Mouse (Mus musculus) forebrain, embryonic 16.5 days (tissue): ENCODE results near the gene Tifab. TPM values are rescaled to one million over a fixed set of nuclear protein-coding genes. Genes with fewer than 3 reads are reported as not detected.

ENCODE experiments used
- ATAC-seq: fragments of 200-750 bp; cut with Nextera tagmentation; 2 replicates; pipeline ENCODE4 v1.8.0; 2017; ENCODE audit warnings: mild to moderate bottlenecking, moderate library complexity
- H3K27ac ChIP-seq: fragments of 300-500 bp; sonication (generic); 2 replicates; pipeline ENCODE4 v1.5.1; 2014; ENCODE audit warnings: low read length, control low read depth
- H3K27me3 ChIP-seq: fragments of 300-500 bp; sonication (generic); replicated peaks from 2 replicates; pipeline ENCODE4 v1.6.1; 2014; ENCODE audit warnings: low read length; ENCODE audit not compliant: control insufficient read depth, insufficient read depth
- H3K36me3 ChIP-seq: fragments of 300-500 bp; sonication (generic); 2 replicates; pipeline ENCODE4 v1.6.1; 2014; ENCODE audit not compliant: control insufficient read depth, insufficient read depth
- H3K4me1 ChIP-seq: fragments of 300-500 bp; sonication (generic); replicated peaks from 2 replicates; pipeline ENCODE4 v1.6.1; 2014; ENCODE audit warnings: low read length; ENCODE audit not compliant: control insufficient read depth, insufficient read depth
- H3K4me2 ChIP-seq: fragments of 300-500 bp; sonication (generic); 2 replicates; pipeline ENCODE4 v1.6.1; 2014; ENCODE audit warnings: mild to moderate bottlenecking, low read length, control low read depth
- H3K4me3 ChIP-seq: fragments of 300-500 bp; sonication (generic); replicated peaks from 2 replicates; pipeline ENCODE4 v1.5.1; 2014; ENCODE audit warnings: mild to moderate bottlenecking, low read length, control low read depth
- H3K9ac ChIP-seq: fragments of 300-500 bp; sonication (generic); replicated peaks from 2 replicates; pipeline ENCODE4 v1.6.1; 2014; ENCODE audit warnings: low read depth, low read length, control low read depth
- H3K9me3 ChIP-seq: fragments of 300-500 bp; sonication (generic); 2 replicates; pipeline ENCODE4 v1.6.1; 2016; ENCODE audit warnings: low read length; ENCODE audit not compliant: control insufficient read depth
- WGBS: fragments of 180-500 bp; shearing (Covaris S2); extraction: QIAGEN DNeasy Blood & Tissue Kit; methylation state at CpG from one replicate; pipeline ENCODE4 v1.1.7; 2014; 5-methylcytosine and 5-hydroxymethylcytosine counted together
- polyA plus RNA-seq: library from polyadenylated mRNA; unstranded; fragments of >200 nt; fragmentation: Nextera tagmentation; extraction: Ambion mirVana; gene quantifications from 2 replicates; pipeline ENCODE4 v1.2.1, GENCODE M21; 2015

Gene Tifab
- polyA plus RNA-seq: 0.91 and 1.2 TPM in 2 replicates

- Histone ChIP-seq H3K27ac (no peak within 1 kb of the TSS), H3K9me3 (no peaks in the 10 kb centered on the region), H3K4me2 (no peak within 1 kb of the TSS), H3K9ac (no peak within 1 kb of the TSS), H3K27me3 (no peaks in the 10 kb centered on the region), H3K36me3 (no peaks in the 10 kb centered on the region), H3K4me1 (no peaks in the 10 kb centered on the region), H3K4me3 (no peak within 1 kb of the TSS)
- WGBS: 91% methylated on average over 16 of the region's 16 CpGs
- ATAC-seq: no peak
These were observed at the start of gene Tifab for GRCm38 (mm10) chr13:56178416-56179035. Gene Tifab (minus strand): TSS chr13:56178885.

GRCm38 (mm10) chr13:56226175-56226954, 47.7 kb upstream of the Tifab start:
- Histone ChIP-seq H3K27me3 (peaks cover 10% of the 10 kb centered on the region; the same call in 1 of the 2 replicates), H3K4me3 (no peak overlapping the region), H3K9ac (no peak overlapping the region), H3K9me3 (no peaks in the 10 kb centered on the region), H3K4me1 (peaks cover 19% of the 10 kb centered on the region), H3K36me3 (no peaks in the 10 kb centered on the region), H3K4me2 (no peak overlapping the region), H3K27ac (no peak overlapping the region)
- peak; percentile 22; the same call in 1 of the 2 replicates for ATAC-seq
- 8% methylated on average over 10 of the region's 10 CpGs for WGBS

- H3K9ac ChIP-seq: no peak overlapping the region
- no peak overlapping the region for H3K4me2 ChIP-seq
- H3K36me3 ChIP-seq: no peaks in the 10 kb centered on the region
- no peak for ATAC-seq
- no peaks in the 10 kb centered on the region for H3K9me3 ChIP-seq
- peaks cover 22% of the 10 kb centered on the region for H3K4me1 ChIP-seq
- no peak overlapping the region for H3K4me3 ChIP-seq
- 14% methylated on average over 21 of the region's 21 CpGs for WGBS
- H3K27me3 ChIP-seq: 0 out of 2 replicates have a peak, but pooled peaks cover 7% of the 10 kb centered on the region
- H3K27ac ChIP-seq: no peak overlapping the region
These were observed 44.9 kb upstream of the Tifab start for GRCm38 (mm10) chr13:56223625-56224024.

- no peak overlapping the region for H3K4me2 ChIP-seq
- peaks cover 21% of the 10 kb centered on the region for H3K4me1 ChIP-seq
- H3K4me3 ChIP-seq: no peak overlapping the region
- H3K36me3 ChIP-seq: no peaks in the 10 kb centered on the region
- WGBS: 27% methylated on average over 4 of the region's 4 CpGs
- no peaks in the 10 kb centered on the region for H3K9me3 ChIP-seq
- H3K27me3 ChIP-seq: 0 out of 2 replicates have a peak, but pooled peaks cover 7% of the 10 kb centered on the region
- no peak for ATAC-seq
- no peak overlapping the region for H3K27ac ChIP-seq
- no peak overlapping the region for H3K9ac ChIP-seq
These were observed 44.2 kb upstream of the Tifab start for GRCm38 (mm10) chr13:56222849-56223246.

GRCm38 (mm10) chr13:56221995-56222848, 43.5 kb upstream of the Tifab start:
- peak overlapping the region; percentile 46 for H3K4me3 ChIP-seq
- ATAC-seq: peak; percentile 68
- H3K4me1 ChIP-seq: peaks cover 21% of the 10 kb centered on the region
- H3K36me3 ChIP-seq: no peaks in the 10 kb centered on the region
- peak overlapping the region; percentile 70; the same call in 1 of the 2 replicates for H3K9ac ChIP-seq
- H3K27ac ChIP-seq: peak overlapping the region; percentile 76
- H3K4me2 ChIP-seq: peak overlapping the region; percentile 83
- H3K27me3 ChIP-seq: 0 out of 2 replicates have a peak, but pooled peaks cover 7% of the 10 kb centered on the region
- no peaks in the 10 kb centered on the region for H3K9me3 ChIP-seq
- WGBS: 5% methylated on average over 50 of the region's 50 CpGs

GRCm38 (mm10) chr13:56221129-56221910, 42.6 kb upstream of the Tifab start:
- Histone ChIP-seq H3K36me3 (no peaks in the 10 kb centered on the region), H3K9ac (peak overlapping the region; percentile 70), H3K4me3 (peak overlapping the region; percentile 46), H3K4me2 (peak overlapping the region; percentile 83), H3K9me3 (no peaks in the 10 kb centered on the region), H3K27ac (peak overlapping the region; percentile 76), H3K4me1 (peaks cover 21% of the 10 kb centered on the region), H3K27me3 (0 out of 2 replicates have a peak, but pooled peaks cover 7% of the 10 kb centered on the region)
- WGBS: under 1% methylated on average over 45 of the region's 46 CpGs
- ATAC-seq: peak; percentile 87

- Histone ChIP-seq H3K36me3 (no peaks in the 10 kb centered on the region), H3K9me3 (no peaks in the 10 kb centered on the region), H3K4me1 (peaks cover 27% of the 10 kb centered on the region), H3K27ac (no peak overlapping the region), H3K4me3 (no peak overlapping the region), H3K27me3 (0 out of 2 replicates have a peak, but pooled peaks cover 7% of the 10 kb centered on the region), H3K4me2 (no peak overlapping the region), H3K9ac (no peak overlapping the region)
- no peak for ATAC-seq
- WGBS: 63% methylated on average over 9 of the region's 9 CpGs
These were observed 40.6 kb upstream of the Tifab start for GRCm38 (mm10) chr13:56219254-56219653.

- H3K9me3 ChIP-seq: no peaks in the 10 kb centered on the region; the same call in 1 of the 2 replicates
- H3K9ac ChIP-seq: no peak overlapping the region
- ATAC-seq: no peak
- H3K4me2 ChIP-seq: no peak overlapping the region
- H3K4me1 ChIP-seq: peaks cover 12% of the 10 kb centered on the region
- H3K27ac ChIP-seq: no peak overlapping the region
- no peaks in the 10 kb centered on the region for H3K36me3 ChIP-seq
- no peak overlapping the region for H3K4me3 ChIP-seq
- 9% methylated on average over 4 of the region's 4 CpGs for WGBS
- no peaks in the 10 kb centered on the region for H3K27me3 ChIP-seq
These were observed 37.4 kb upstream of the Tifab start for GRCm38 (mm10) chr13:56216090-56216489.
